Mouse (Mus musculus) macrophage (primary cell): ENCODE results near the gene P3h2. TPM values are rescaled to one million over a fixed set of nuclear protein-coding genes. Genes with fewer than 3 reads are reported as not detected.

Experiments
- H3K27ac ChIP-seq: fragments of 350-480 bp; formaldehyde crosslinking; 2 replicates; pipeline ENCODE4 v1.9.0; 2021
- H3K36me3 ChIP-seq: fragments of 350-480 bp; formaldehyde crosslinking; 2 replicates; pipeline ENCODE4 v1.9.0; 2021; ENCODE audit errors: inconsistent target
- H3K4me3 ChIP-seq: fragments of 350-480 bp; formaldehyde crosslinking; 2 replicates; pipeline ENCODE4 v1.9.0; 2021; ENCODE audit errors: inconsistent target
- H3K79me2 ChIP-seq: fragments of 350-480 bp; formaldehyde crosslinking; 2 replicates; pipeline ENCODE4 v1.9.0; 2021; ENCODE audit errors: inconsistent target
- WGBS: methylation state at CpG from one replicate; pipeline ENCODE4 v1.1.7; 2026; ENCODE audit warnings: inconsistent platforms; ENCODE audit not compliant: missing documents; 5-methylcytosine and 5-hydroxymethylcytosine counted together
- polyA plus RNA-seq: library from polyadenylated mRNA; stranded (reverse); fragments of 250-400 nt; gene quantifications from 3 replicates; pipeline ENCODE4 v1.2.4, GENCODE M21; 2018; ENCODE audit warnings: inconsistent platforms

Gene P3h2
- polyA plus RNA-seq, 1 experiment from 2014 or later: 0.10 TPM

DNA sequence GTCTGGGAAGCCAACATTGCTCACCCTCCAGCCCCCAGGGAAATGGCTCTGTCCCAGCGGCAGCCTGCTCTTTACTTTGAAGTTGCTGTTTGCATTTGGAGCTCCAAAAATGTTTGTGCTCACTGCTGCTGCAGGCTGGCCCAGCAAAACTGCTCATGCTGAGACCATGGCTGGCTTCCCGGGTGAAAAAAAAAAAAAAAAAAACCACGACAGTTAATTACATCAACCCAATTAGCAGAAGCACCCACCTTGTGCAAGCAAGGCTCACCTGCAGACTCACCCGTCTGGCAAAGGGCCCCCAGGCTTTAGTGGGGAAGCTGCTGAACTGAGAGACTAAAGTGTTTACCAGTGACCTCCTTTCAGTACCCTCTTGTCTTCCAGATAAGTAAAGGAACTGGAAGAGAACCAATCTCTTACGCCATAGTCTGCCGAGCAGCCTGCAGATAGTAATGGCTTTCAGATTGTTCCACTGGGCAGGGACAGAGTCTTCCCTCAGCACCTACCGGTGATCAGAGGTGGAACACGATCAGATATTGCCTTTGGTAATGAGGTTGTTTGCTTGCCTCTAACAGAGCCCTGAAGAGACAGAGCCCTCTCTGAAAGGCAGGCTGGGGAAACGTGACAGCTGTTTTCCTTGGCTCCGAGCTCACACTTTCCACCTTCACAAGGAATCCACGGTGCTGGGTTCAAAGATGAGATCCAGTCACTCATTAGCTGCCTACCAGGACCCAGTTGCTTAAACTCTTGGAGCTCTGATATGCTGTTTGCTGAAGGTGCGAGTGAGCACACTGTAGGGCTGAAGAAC lies 160.2 kb downstream of the P3h2 start:
- H3K4me3 ChIP-seq: no peak overlapping the region
- WGBS: 67% methylated on average over 12 of the region's 12 CpGs
- no peak overlapping the region for H3K27ac ChIP-seq
- H3K36me3 ChIP-seq: no peaks in the 10 kb centered on the region
- no peaks in the 10 kb centered on the region for H3K79me2 ChIP-seq

DNA sequence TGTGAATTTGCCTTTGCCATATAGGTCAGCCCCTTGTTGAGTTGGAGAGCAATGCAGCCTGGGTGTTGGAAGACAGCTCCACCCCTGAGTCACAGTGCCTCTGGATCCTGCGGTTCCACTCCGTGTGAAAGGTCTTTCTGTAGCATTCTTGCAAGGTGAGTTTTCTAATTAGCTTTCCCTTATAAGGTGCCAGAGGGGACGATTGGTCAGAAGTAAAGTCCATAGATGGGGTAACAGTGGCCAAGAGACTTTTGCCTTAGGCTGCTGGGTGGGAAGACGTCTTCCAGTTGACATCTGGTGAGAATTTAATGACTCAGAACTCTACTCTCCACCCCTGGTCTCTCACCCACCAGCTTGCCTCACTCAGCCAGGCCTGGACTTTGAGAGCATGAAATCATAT lies 163.3 kb downstream of the P3h2 start:
- WGBS: 85% methylated on average over 4 of the region's 4 CpGs
- Histone ChIP-seq H3K4me3 (no peak overlapping the region), H3K27ac (no peak overlapping the region), H3K36me3 (no peaks in the 10 kb centered on the region), H3K79me2 (no peaks in the 10 kb centered on the region)

DNA sequence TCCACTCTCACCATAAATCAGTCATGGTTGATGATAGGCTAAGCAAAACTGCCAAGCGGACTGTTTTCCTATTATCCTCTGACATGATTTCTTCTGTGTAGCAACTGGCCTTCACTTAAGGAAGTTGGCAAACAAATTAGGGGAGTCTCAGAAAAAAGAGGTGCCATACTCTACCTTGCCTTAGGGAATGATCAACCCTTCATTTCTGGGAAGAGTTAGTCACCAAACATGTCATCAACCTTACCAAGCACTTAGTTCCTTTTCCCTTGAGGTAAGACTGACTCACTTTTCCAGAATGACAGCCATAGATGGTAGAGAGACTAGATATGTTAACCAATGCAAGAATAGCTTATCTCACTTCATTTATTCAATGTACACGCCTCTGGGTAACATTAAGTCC lies 171.4 kb downstream of the P3h2 start:
- Histone ChIP-seq H3K27ac (no peak overlapping the region), H3K4me3 (no peak overlapping the region)
- 100% methylated on average over 2 of the region's 2 CpGs for WGBS

DNA sequence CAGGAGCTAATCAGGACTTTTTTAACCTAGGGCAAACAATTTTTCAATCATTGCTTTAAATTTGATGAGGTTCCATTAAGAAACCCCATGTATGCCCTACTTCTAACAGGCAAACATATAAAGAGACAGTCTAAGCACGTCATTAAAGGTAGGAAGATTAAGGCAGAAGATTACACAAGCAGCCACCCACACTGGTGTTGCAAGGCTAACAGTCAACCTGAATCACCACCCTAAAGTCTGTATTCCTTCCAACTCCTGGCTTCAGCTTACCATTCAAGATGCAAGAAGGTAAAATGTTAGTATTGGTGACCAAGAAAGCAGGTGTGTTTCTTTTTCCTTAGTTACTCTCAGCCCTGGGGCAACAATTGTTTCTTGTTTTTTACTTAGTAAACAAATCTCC lies 193.4 kb downstream of the P3h2 start:
- no peaks in the 10 kb centered on the region for H3K36me3 ChIP-seq
- no peak overlapping the region for H3K4me3 ChIP-seq
- WGBS: 67% methylated on average over 1 of the region's 1 CpGs
- no peak overlapping the region for H3K27ac ChIP-seq
- H3K79me2 ChIP-seq: no peaks in the 10 kb centered on the region

More for the DNA sequence above, 171.4 kb downstream of the P3h2 start:
- Histone ChIP-seq H3K36me3 (no peaks in the 10 kb centered on the region), H3K79me2 (no peaks in the 10 kb centered on the region)
